Mouse (Mus musculus): Measurements from ENCODE around the gene Trmt61a. TPM values are rescaled to one million over a fixed set of nuclear protein-coding genes. Genes with fewer than 3 reads are reported as not detected.

Gene Trmt61a
- total and polyA plus RNA-seq, 2 experiments from 2014 or later, result 10.9 to 15.9 TPM

GRCm38 (mm10) chr12:111697708-111698107, 19.8 kb downstream of the Trmt61a start:
- no peak overlapping the region for H3K27ac ChIP-seq (ENCODE audit: low read depth, low read length)
- no peak overlapping the region for H3K9ac ChIP-seq
- H3K9me3 ChIP-seq (ENCODE audit: low read length), result no peaks in the 10 kb centered on the region
- H3K4me2 ChIP-seq (ENCODE audit: low read depth), result no peak overlapping the region
- no peak for TF ChIP-seq CTCF (IDR thresholded peaks at IDR 0.05; ENCODE audit: low read depth)
- WGBS, result 77% methylated on average over 4 of the region's 4 CpGs
- H3K4me1 ChIP-seq (ENCODE audit: insufficient read depth), result peaks cover 22% of the 10 kb centered on the region
- no peak overlapping the region for H3K4me3 ChIP-seq (ENCODE audit: low read depth, low read length)
- H3K27me3 ChIP-seq (ENCODE audit: insufficient read depth, low read length), result no peaks in the 10 kb centered on the region
- no peaks in the 10 kb centered on the region for H3K36me3 ChIP-seq (ENCODE audit: insufficient read depth)
- no peak for DNase-seq
- no peak for ATAC-seq

DNA sequence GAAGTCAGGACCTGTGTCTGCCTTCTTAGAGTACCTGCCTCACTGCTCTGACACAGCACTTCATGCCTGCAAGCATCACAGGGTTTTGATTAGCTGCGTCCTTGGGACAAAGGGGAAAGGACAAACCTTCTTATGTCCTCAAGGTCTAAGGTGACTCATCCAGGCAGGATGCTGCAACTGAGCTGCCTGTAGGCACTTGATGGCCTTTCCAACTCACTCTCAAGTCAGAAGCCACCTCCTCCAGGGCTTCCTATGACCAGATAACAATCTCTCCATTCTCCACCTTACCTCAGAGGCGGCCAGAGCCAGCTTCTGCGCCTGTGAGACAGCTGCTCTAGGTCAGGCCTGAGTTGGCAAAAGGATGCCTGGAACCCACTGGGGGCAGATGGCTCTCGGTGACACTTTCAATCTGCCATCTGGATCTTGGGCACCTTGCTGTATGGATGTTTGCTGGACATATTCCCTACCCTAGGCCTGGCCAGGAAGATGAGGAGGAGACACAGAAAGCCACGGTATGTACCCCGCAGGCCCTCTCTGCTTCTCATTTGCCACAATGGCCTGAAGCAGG, 20.5 kb downstream of the Trmt61a start:
- H3K36me3 ChIP-seq (ENCODE audit: insufficient read depth), result no peaks in the 10 kb centered on the region

GRCm38 (mm10) chr12:111699542-111699941, 21.6 kb downstream of the Trmt61a start:
- Histone ChIP-seq H3K9ac (no peak overlapping the region), H3K36me3 (ENCODE audit: insufficient read depth) (no peaks in the 10 kb centered on the region), H3K27me3 (ENCODE audit: insufficient read depth, low read length) (no peaks in the 10 kb centered on the region), H3K27ac (ENCODE audit: low read depth, low read length) (no peak overlapping the region), H3K4me2 (ENCODE audit: low read depth) (no peak overlapping the region), H3K9me3 (ENCODE audit: low read length) (no peaks in the 10 kb centered on the region), H3K4me3 (ENCODE audit: low read depth, low read length) (no peak overlapping the region), H3K4me1 (ENCODE audit: insufficient read depth) (peaks cover 9% of the 10 kb centered on the region)
- DNase-seq (no peak), ATAC-seq (no peak)
- TF ChIP-seq CTCF (IDR thresholded peaks at IDR 0.05; ENCODE audit: low read depth), result no peak
- 76% methylated on average over 4 of the region's 4 CpGs for WGBS

More for the DNA sequence above, 20.5 kb downstream of the Trmt61a start:
- no peak for TF ChIP-seq CTCF (IDR thresholded peaks at IDR 0.05; ENCODE audit: low read depth)
- Histone ChIP-seq H3K4me2 (ENCODE audit: low read depth) (no peak overlapping the region), H3K27ac (ENCODE audit: low read depth, low read length) (no peak overlapping the region), H3K9ac (no peak overlapping the region), H3K9me3 (ENCODE audit: low read length) (no peaks in the 10 kb centered on the region), H3K4me3 (ENCODE audit: low read depth, low read length) (no peak overlapping the region), H3K4me1 (ENCODE audit: insufficient read depth) (peaks cover 20% of the 10 kb centered on the region), H3K27me3 (ENCODE audit: insufficient read depth, low read length) (no peaks in the 10 kb centered on the region)
- DNase-seq, result no peak
- ATAC-seq, result no peak
- WGBS, result 83% methylated on average over 6 of the region's 6 CpGs

GRCm38 (mm10) chr12:111700920-111701458, 23.1 kb downstream of the Trmt61a start:
- WGBS, result 78% methylated on average over 9 of the region's 9 CpGs
- ATAC-seq, result no peak
- no peaks in the 10 kb centered on the region for H3K4me1 ChIP-seq (ENCODE audit: insufficient read depth)
- no peak overlapping the region for H3K4me3 ChIP-seq (ENCODE audit: low read depth, low read length)
- no peak overlapping the region for H3K9ac ChIP-seq
- H3K36me3 ChIP-seq (ENCODE audit: insufficient read depth), result no peaks in the 10 kb centered on the region
- no peaks in the 10 kb centered on the region for H3K27me3 ChIP-seq (ENCODE audit: insufficient read depth, low read length)
- H3K27ac ChIP-seq (ENCODE audit: low read depth, low read length), result no peak overlapping the region
- no peak for DNase-seq
- no peak overlapping the region for H3K4me2 ChIP-seq (ENCODE audit: low read depth)
- TF ChIP-seq CTCF (IDR thresholded peaks at IDR 0.05; ENCODE audit: low read depth), result no peak
- H3K9me3 ChIP-seq (ENCODE audit: low read length), result no peaks in the 10 kb centered on the region

- Histone ChIP-seq H3K27ac (ENCODE audit: low read depth, low read length) (no peak overlapping the region), H3K4me2 (ENCODE audit: low read depth) (no peak overlapping the region), H3K9ac (no peak overlapping the region), H3K4me1 (ENCODE audit: insufficient read depth) (no peaks in the 10 kb centered on the region), H3K9me3 (ENCODE audit: low read length) (no peaks in the 10 kb centered on the region), H3K27me3 (ENCODE audit: insufficient read depth, low read length) (no peaks in the 10 kb centered on the region), H3K4me3 (ENCODE audit: low read depth, low read length) (no peak overlapping the region), H3K36me3 (ENCODE audit: insufficient read depth) (peaks cover 12% of the 10 kb centered on the region)
- 80% methylated on average over 3 of the region's 3 CpGs for WGBS
- no peak for DNase-seq
- no peak for TF ChIP-seq CTCF (IDR thresholded peaks at IDR 0.05; ENCODE audit: low read depth)
- no peak for ATAC-seq
Measured at GRCm38 (mm10) chr12:111703301-111703700, 25.4 kb downstream of the Trmt61a start.

DNA sequence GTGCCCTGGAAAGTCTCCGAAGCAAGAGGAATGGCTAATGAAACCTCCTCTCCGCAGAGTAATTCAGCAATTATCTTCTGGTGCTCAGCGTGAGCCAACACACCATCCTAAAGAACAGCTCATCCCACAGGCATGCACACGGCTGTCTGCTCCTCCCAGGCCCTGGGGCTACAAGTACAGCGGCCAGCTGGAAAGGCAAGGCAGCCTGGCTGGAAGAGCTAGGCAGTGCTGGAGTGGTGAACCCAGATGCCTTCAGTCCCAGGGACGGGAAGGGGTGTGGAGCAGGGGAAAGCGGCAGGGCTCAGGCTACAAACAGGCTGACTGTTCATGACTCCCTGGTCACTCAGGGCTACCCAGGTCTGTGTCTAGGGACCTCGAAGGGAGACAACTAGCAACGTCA, 26.7 kb downstream of the Trmt61a start:
- 46% methylated on average over 9 of the region's 9 CpGs for WGBS
- H3K9me3 ChIP-seq (ENCODE audit: low read length), result no peaks in the 10 kb centered on the region
- no peak overlapping the region for H3K4me2 ChIP-seq (ENCODE audit: low read depth)
- TF ChIP-seq CTCF (IDR thresholded peaks at IDR 0.05; ENCODE audit: low read depth), result no peak
- no peak overlapping the region; the same call in 1 of the 2 replicates for H3K9ac ChIP-seq
- ATAC-seq, result no peak
- H3K4me1 ChIP-seq (ENCODE audit: insufficient read depth), result no peaks in the 10 kb centered on the region
- no peak overlapping the region for H3K27ac ChIP-seq (ENCODE audit: low read depth, low read length)
- H3K27me3 ChIP-seq (ENCODE audit: insufficient read depth, low read length), result no peaks in the 10 kb centered on the region
- no peak overlapping the region for H3K4me3 ChIP-seq (ENCODE audit: low read depth, low read length)
- peaks cover 24% of the 10 kb centered on the region for H3K36me3 ChIP-seq (ENCODE audit: insufficient read depth)
- DNase-seq, result no peak

- peaks cover 31% of the 10 kb centered on the region for H3K36me3 ChIP-seq (ENCODE audit: insufficient read depth)
- H3K9ac ChIP-seq, result no peak overlapping the region
- H3K4me3 ChIP-seq (ENCODE audit: low read depth, low read length), result no peak overlapping the region
- no peak for TF ChIP-seq CTCF (IDR thresholded peaks at IDR 0.05; ENCODE audit: low read depth)
- no peaks in the 10 kb centered on the region for H3K27me3 ChIP-seq (ENCODE audit: insufficient read depth, low read length)
- 74% methylated on average over 15 of the region's 15 CpGs for WGBS
- ATAC-seq (no peak), DNase-seq (no peak)
- H3K4me1 ChIP-seq (ENCODE audit: insufficient read depth), result no peaks in the 10 kb centered on the region
- no peaks in the 10 kb centered on the region for H3K9me3 ChIP-seq (ENCODE audit: low read length)
- H3K4me2 ChIP-seq (ENCODE audit: low read depth), result no peak overlapping the region
- no peak overlapping the region for H3K27ac ChIP-seq (ENCODE audit: low read depth, low read length)
Measured at GRCm38 (mm10) chr12:111705186-111705973, 27.5 kb downstream of the Trmt61a start.
